In genomic region chr7:44928570-44928969, GRCm38 (mm10) we compare ENCODE assay signal across 9 mouse cellular contexts. TPM values are rescaled to one million over a fixed set of nuclear protein-coding genes. Genes with fewer than 3 reads are reported as not detected.
DNase-seq lines count a peak whose midpoint lies in the region; ATAC-seq lines count a peak whose summit lies in the region.
"Had no signal": no experiment of that assay in that cellular context is flagged by ENCODE, and none has a peak within 500 bp of the region (broad histone marks: within the 10 kb centered on the region; RNA-seq: fewer than 3 reads in every experiment).

No protein-coding gene starts in this region.

- no peaks in the 10 kb centered on the region for H3K9me3 ChIP-seq in kidney, embryonic 14.5 days (ENCODE audit: control insufficient read depth, low read length)
- no peaks in the 10 kb centered on the region for H3K9me3 ChIP-seq in intestine, embryonic 14.5 days (ENCODE audit: control insufficient read depth, low read length)
- no peaks in the 10 kb centered on the region for H3K9me3 ChIP-seq in midbrain, embryonic 16.5 days (replicated peaks; ENCODE audit: control insufficient read depth, low read length, poor library complexity, severe bottlenecking)

- H3K27ac ChIP-seq in kidney, embryonic 14.5 days (ENCODE audit: low read depth, low read length): no peak overlapping the region; the same call in 1 of the 2 replicates
- no peak overlapping the region for H3K27ac ChIP-seq in intestine, embryonic 14.5 days (ENCODE audit: low read depth)
- H3K27ac ChIP-seq in midbrain, embryonic 16.5 days (ENCODE audit: low read length): peak overlapping the region; percentile 80; the same call in 1 of the 2 replicates

- peak overlapping the region; percentile 98 for H3K4me3 ChIP-seq in kidney, embryonic 14.5 days (ENCODE audit: low read length)
- H3K4me3 ChIP-seq in intestine, embryonic 14.5 days (ENCODE audit: low read depth, low read length): peak overlapping the region; percentile 98
- H3K4me3 ChIP-seq in midbrain, embryonic 16.5 days (ENCODE audit: low read depth, low read length): peak overlapping the region; percentile 92

- peak overlapping the region; percentile 65 for H3K4me2 ChIP-seq in kidney, embryonic 14.5 days (replicated peaks; ENCODE audit: low read depth, low read length)
- peak overlapping the region; percentile 71 for H3K4me2 ChIP-seq in intestine, embryonic 14.5 days (ENCODE audit: low read length)
- peak overlapping the region; percentile 86 for H3K4me2 ChIP-seq in midbrain, embryonic 16.5 days (ENCODE audit: low read length)

- peaks cover 15% of the 10 kb centered on the region; the same call in 1 of the 2 replicates for H3K36me3 ChIP-seq in kidney, embryonic 14.5 days (ENCODE audit: control insufficient read depth, insufficient read depth, low read length)
- peaks cover 21% of the 10 kb centered on the region for H3K36me3 ChIP-seq in intestine, embryonic 14.5 days (ENCODE audit: control insufficient read depth, insufficient read depth, low read length)
- H3K36me3 ChIP-seq in midbrain, embryonic 16.5 days (ENCODE audit: control insufficient read depth, insufficient read depth, low read length): peaks cover 8% of the 10 kb centered on the region

- H3K4me1 ChIP-seq in kidney, embryonic 14.5 days (ENCODE audit: control insufficient read depth, insufficient read depth, low read length): peaks cover 14% of the 10 kb centered on the region
- H3K4me1 ChIP-seq in intestine, embryonic 14.5 days (replicated peaks; ENCODE audit: control insufficient read depth, insufficient read depth, low read length): peaks cover 15% of the 10 kb centered on the region
- H3K4me1 ChIP-seq in midbrain, embryonic 16.5 days (ENCODE audit: control insufficient read depth, insufficient read depth, low read length): peaks cover 19% of the 10 kb centered on the region

- 4% methylated on average over 1 of the region's 1 CpGs for whole genome bisulfite sequencing in kidney, embryonic 14.5 days
- WGBS in intestine, embryonic 14.5 days: 0% methylated on average over 1 of the region's 1 CpGs
- 0% methylated on average over 1 of the region's 1 CpGs for WGBS in midbrain, embryonic 16.5 days

- H3K9ac ChIP-seq in kidney, embryonic 14.5 days (ENCODE audit: low read depth, low read length): peak overlapping the region; percentile 91
- peak overlapping the region; percentile 88 for H3K9ac ChIP-seq in intestine, embryonic 14.5 days (ENCODE audit: low read length)
- H3K9ac ChIP-seq in midbrain, embryonic 16.5 days (ENCODE audit: low read depth, low read length): peak overlapping the region; percentile 95

- DNase-seq in kidney, postnatal 10 days: no peak
- peak; percentile 62 for DNase-seq in c-Kit-positive CD71-positive TER-119-positive erythroid progenitor cells, embryonic 14.5 days (ENCODE audit: low spot score)
- DNase-seq in intestine, embryonic 14.5 days (ENCODE audit: low spot score): no peak
- no peak for DNase-seq in cerebellum, postnatal 10 days
- no peak for DNase-seq in ovary, adult 18-20 months (ENCODE audit: low spot score)
- no peak for DNase-seq in layer of hippocampus, adult 9-10 months (ENCODE audit: low spot score)

- ATAC-seq in kidney, embryonic 14.5 days (ENCODE audit: low FRiP score, low TSS enrichment): no peak
- ATAC-seq in intestine, embryonic 14.5 days (replicated peaks; ENCODE audit: low FRiP score, low TSS enrichment, low read depth): no peak
- ATAC-seq in midbrain, embryonic 16.5 days: no peak

- no peaks in the 10 kb centered on the region for H3K27me3 ChIP-seq in kidney, embryonic 14.5 days (ENCODE audit: control insufficient read depth, insufficient read depth, low read length)
- H3K27me3 ChIP-seq in intestine, embryonic 14.5 days (replicated peaks; ENCODE audit: control insufficient read depth, insufficient read depth, low read length): no peaks in the 10 kb centered on the region
- no peaks in the 10 kb centered on the region for H3K27me3 ChIP-seq in midbrain, embryonic 16.5 days (ENCODE audit: control insufficient read depth, insufficient read depth, low read depth, low read length)

RNA-seq across cellular contexts. Expression of gene Ap2a1, which starts 0.7 kb away (rescaled TPM):
- polyA plus RNA-seq in kidney, embryonic 14.5 days (2014; fragmentation: Nextera tagmentation; extraction: Ambion mirVana): 80.5 and 88.5 TPM in 2 replicates
- 62.9 and 68.3 TPM in 2 replicates for polyA plus RNA-seq in intestine, embryonic 14.5 days (2014; fragmentation: Nextera tagmentation; extraction: Ambion mirVana)
- polyA plus RNA-seq in midbrain, embryonic 16.5 days (2015; fragmentation: Nextera tagmentation; extraction: Ambion mirVana): 122 and 136 TPM in 2 replicates

RNA-seq across cellular contexts. Expression of gene Tsks, which starts 14.4 kb away (rescaled TPM):
- polyA plus RNA-seq in kidney, embryonic 14.5 days (2014; fragmentation: Nextera tagmentation; extraction: Ambion mirVana): 0.37 TPM in 1 of 2 replicates, not detected in the other
- polyA plus RNA-seq in intestine, embryonic 14.5 days (2014; fragmentation: Nextera tagmentation; extraction: Ambion mirVana): not detected in 2 replicates
- 0.10 and 0.25 TPM in 2 replicates for polyA plus RNA-seq in midbrain, embryonic 16.5 days (2015; fragmentation: Nextera tagmentation; extraction: Ambion mirVana)
- polyA plus RNA-seq: large intestine, adult 2 months had no signal

RNA-seq across cellular contexts. Expression of gene Fuz, which starts 32.7 kb away (rescaled TPM):
- 21.9 and 22.3 TPM in 2 replicates for polyA plus RNA-seq in kidney, embryonic 14.5 days (2014; fragmentation: Nextera tagmentation; extraction: Ambion mirVana)
- 17.8 and 19.7 TPM in 2 replicates for polyA plus RNA-seq in intestine, embryonic 14.5 days (2014; fragmentation: Nextera tagmentation; extraction: Ambion mirVana)
- 20.0 and 22.3 TPM in 2 replicates for polyA plus RNA-seq in midbrain, embryonic 16.5 days (2015; fragmentation: Nextera tagmentation; extraction: Ambion mirVana)

RNA-seq across cellular contexts. Expression of gene Med25, which starts 36.1 kb away (rescaled TPM):
- polyA plus RNA-seq in kidney, embryonic 14.5 days (2014; fragmentation: Nextera tagmentation; extraction: Ambion mirVana): 80.0 and 86.3 TPM in 2 replicates
- polyA plus RNA-seq in intestine, embryonic 14.5 days (2014; fragmentation: Nextera tagmentation; extraction: Ambion mirVana): 66.2 and 75.8 TPM in 2 replicates
- polyA plus RNA-seq in midbrain, embryonic 16.5 days (2015; fragmentation: Nextera tagmentation; extraction: Ambion mirVana): 153 and 158 TPM in 2 replicates

RNA-seq across cellular contexts. Expression of gene Cpt1c, which starts 46.1 kb away (rescaled TPM):
- polyA plus RNA-seq in kidney, embryonic 14.5 days (2014; fragmentation: Nextera tagmentation; extraction: Ambion mirVana): 13.7 and 19.2 TPM in 2 replicates
- 21.9 and 24.7 TPM in 2 replicates for polyA plus RNA-seq in intestine, embryonic 14.5 days (2014; fragmentation: Nextera tagmentation; extraction: Ambion mirVana)
- 58.4 and 63.1 TPM in 2 replicates for polyA plus RNA-seq in midbrain, embryonic 16.5 days (2015; fragmentation: Nextera tagmentation; extraction: Ambion mirVana)
